Mouse (Mus musculus): ENCODE measurements around the gene Foxf2.

DNA sequence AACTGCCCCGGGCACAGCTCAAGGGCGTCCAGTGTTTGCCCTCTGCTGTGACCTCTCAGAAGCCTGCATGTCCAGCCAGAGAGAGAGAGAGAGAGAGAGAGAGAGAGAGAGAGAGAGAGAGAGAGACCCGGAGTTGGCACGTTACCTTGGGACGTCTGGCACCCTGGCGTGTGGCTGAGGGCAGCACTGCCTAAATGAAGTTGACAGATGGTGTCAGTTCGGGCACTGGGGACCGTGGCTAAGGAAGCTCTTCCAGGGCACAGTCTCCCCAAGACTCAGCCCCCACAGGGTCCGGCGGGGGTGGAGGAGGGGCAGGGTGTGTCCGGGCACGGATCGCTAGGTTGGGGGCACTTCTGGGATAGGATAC, 667 bp upstream of the Foxf2 start:
- TF ChIP-seq CTCF (IDR thresholded peaks at IDR 0.05; ENCODE audit: low read depth, low read length) (no peak), POLR2A (IDR thresholded peaks at IDR 0.05; ENCODE audit: extremely low read depth, insufficient read depth, low read length) (no peak)
